Mouse (Mus musculus) stomach, embryonic 15.5 days (tissue): ENCODE data around the gene Msrb3. TPM values are rescaled to one million over a fixed set of nuclear protein-coding genes. Genes with fewer than 3 reads are reported as not detected.

Experiments
- ATAC-seq: fragments of 200-750 bp; cut with Nextera tagmentation; 2 replicates; pipeline ENCODE4 v1.8.0; 2017; ENCODE audit warnings: low read depth, moderate number of reproducible peaks, moderate TSS enrichment; ENCODE audit not compliant: insufficient read depth, low FRiP score
- H3K27ac ChIP-seq: fragments of 300-500 bp; sonication (generic); 2 replicates; pipeline ENCODE4 v1.5.1; 2015; ENCODE audit warnings: mild to moderate bottlenecking, inconsistent platforms
- H3K27me3 ChIP-seq: fragments of 300-500 bp; sonication (generic); replicated peaks from 2 replicates; pipeline ENCODE4 v1.6.1; 2015; ENCODE audit warnings: inconsistent platforms
- H3K36me3 ChIP-seq: fragments of 300-500 bp; sonication (generic); 2 replicates; pipeline ENCODE4 v1.6.1; 2015; ENCODE audit warnings: inconsistent platforms
- H3K4me1 ChIP-seq: fragments of 300-500 bp; sonication (generic); 2 replicates; pipeline ENCODE4 v1.6.1; 2015; ENCODE audit warnings: inconsistent platforms
- H3K4me2 ChIP-seq: fragments of 300-500 bp; sonication (generic); 2 replicates; pipeline ENCODE4 v1.6.1; 2015; ENCODE audit warnings: mild to moderate bottlenecking, inconsistent platforms
- H3K4me3 ChIP-seq: fragments of 300-500 bp; sonication (generic); replicated peaks from 2 replicates; pipeline ENCODE4 v1.5.1; 2015; ENCODE audit warnings: inconsistent platforms
- H3K9ac ChIP-seq: fragments of 300-500 bp; sonication (generic); 2 replicates; pipeline ENCODE4 v1.6.1; 2015; ENCODE audit warnings: inconsistent platforms
- H3K9me3 ChIP-seq: fragments of 300-500 bp; sonication (generic); 2 replicates; pipeline ENCODE4 v1.6.1; 2016; ENCODE audit warnings: inconsistent platforms
- WGBS: fragments of 180-500 bp; shearing (Covaris S2); methylation state at CpG from one replicate; pipeline ENCODE4 v1.1.7; 2015; 5-methylcytosine and 5-hydroxymethylcytosine counted together
- polyA plus RNA-seq: library from polyadenylated mRNA; unstranded; fragments of >200 nt; fragmentation: Nextera tagmentation; extraction: Ambion mirVana; gene quantifications from 2 replicates; pipeline ENCODE4 v1.2.1, GENCODE M21; 2015

The Msrb3 gene
- polyA plus RNA-seq, 1 experiment from 2014 or later = 18.2 TPM

- Histone ChIP-seq H3K36me3 (no peaks in the 10 kb centered on the region), H3K9me3 (no peaks in the 10 kb centered on the region), H3K27me3 (no peaks in the 10 kb centered on the region), H3K9ac (no peak overlapping the region), H3K27ac (no peak overlapping the region), H3K4me2 (no peak overlapping the region), H3K4me3 (no peak overlapping the region), H3K4me1 (peaks cover 14% of the 10 kb centered on the region)
- ATAC-seq = no peak
- WGBS = 80% methylated on average over 10 of the region's 10 CpGs
Measured at GRCm38 (mm10) chr10:120854329-120854728, 44.6 kb downstream of the Msrb3 start.

- no peak overlapping the region for H3K4me2 ChIP-seq
- ATAC-seq = no peak
- no peak overlapping the region for H3K27ac ChIP-seq
- WGBS = 76% methylated on average over 9 of the region's 9 CpGs
- no peaks in the 10 kb centered on the region for H3K27me3 ChIP-seq
- peaks cover 14% of the 10 kb centered on the region for H3K4me1 ChIP-seq
- no peaks in the 10 kb centered on the region for H3K36me3 ChIP-seq
- no peak overlapping the region for H3K9ac ChIP-seq
- no peak overlapping the region for H3K4me3 ChIP-seq
- no peaks in the 10 kb centered on the region for H3K9me3 ChIP-seq
Measured at GRCm38 (mm10) chr10:120853816-120854215, 45.1 kb downstream of the Msrb3 start.

GRCm38 (mm10) chr10:120851196-120851781, 47.6 kb downstream of the Msrb3 start:
- no peak for ATAC-seq
- Histone ChIP-seq H3K27ac (peak overlapping the region; percentile 6; the same call in 1 of the 2 replicates), H3K4me1 (peaks cover 14% of the 10 kb centered on the region), H3K36me3 (0 out of 2 replicates have a peak, but pooled peaks cover 3% of the 10 kb centered on the region), H3K4me2 (no peak overlapping the region), H3K4me3 (no peak overlapping the region), H3K9ac (no peak overlapping the region), H3K27me3 (no peaks in the 10 kb centered on the region), H3K9me3 (no peaks in the 10 kb centered on the region)
- 66% methylated on average over 9 of the region's 9 CpGs for WGBS

- H3K27ac ChIP-seq = no peak overlapping the region; the same call in 1 of the 2 replicates
Measured at GRCm38 (mm10) chr10:120850391-120851195, 48.3 kb downstream of the Msrb3 start.

GRCm38 (mm10) chr10:120848677-120849076, 50.2 kb downstream of the Msrb3 start:
- H3K4me1 ChIP-seq = peaks cover 14% of the 10 kb centered on the region
- H3K27ac ChIP-seq = no peak overlapping the region
- WGBS = 64% methylated on average over 7 of the region's 7 CpGs
- H3K36me3 ChIP-seq = 0 out of 2 replicates have a peak, but pooled peaks cover 3% of the 10 kb centered on the region
- ATAC-seq = no peak
- no peak overlapping the region for H3K4me2 ChIP-seq
- H3K9ac ChIP-seq = no peak overlapping the region
- no peak overlapping the region for H3K4me3 ChIP-seq
- no peaks in the 10 kb centered on the region for H3K9me3 ChIP-seq
- H3K27me3 ChIP-seq = no peaks in the 10 kb centered on the region

More at GRCm38 (mm10) chr10:120850391-120851195, 48.3 kb downstream of the Msrb3 start:
- no peaks in the 10 kb centered on the region for H3K9me3 ChIP-seq
- H3K4me3 ChIP-seq = no peak overlapping the region
- H3K9ac ChIP-seq = no peak overlapping the region
- no peak for ATAC-seq
- H3K36me3 ChIP-seq = 0 out of 2 replicates have a peak, but pooled peaks cover 3% of the 10 kb centered on the region
- WGBS = 56% methylated on average over 24 of the region's 24 CpGs
- H3K27me3 ChIP-seq = no peaks in the 10 kb centered on the region
- peaks cover 14% of the 10 kb centered on the region for H3K4me1 ChIP-seq
- H3K4me2 ChIP-seq = peak overlapping the region; percentile 24; the same call in 1 of the 2 replicates

- no peak overlapping the region for H3K4me3 ChIP-seq
- H3K4me1 ChIP-seq = peaks cover 14% of the 10 kb centered on the region
- no peak overlapping the region for H3K9ac ChIP-seq
- no peak overlapping the region for H3K27ac ChIP-seq
- no peaks in the 10 kb centered on the region for H3K9me3 ChIP-seq
- 0 out of 2 replicates have a peak, but pooled peaks cover 3% of the 10 kb centered on the region for H3K36me3 ChIP-seq
- H3K4me2 ChIP-seq = no peak overlapping the region
- no peak for ATAC-seq
- WGBS = 78% methylated on average over 4 of the region's 4 CpGs
- no peaks in the 10 kb centered on the region for H3K27me3 ChIP-seq
Measured at GRCm38 (mm10) chr10:120847785-120848184, 51.1 kb downstream of the Msrb3 start.

GRCm38 (mm10) chr10:120839966-120840365, 58.9 kb downstream of the Msrb3 start:
- Histone ChIP-seq H3K4me2 (no peak overlapping the region), H3K4me3 (no peak overlapping the region), H3K9ac (no peak overlapping the region), H3K27ac (no peak overlapping the region), H3K36me3 (no peaks in the 10 kb centered on the region), H3K9me3 (no peaks in the 10 kb centered on the region), H3K27me3 (no peaks in the 10 kb centered on the region), H3K4me1 (no peaks in the 10 kb centered on the region)
- ATAC-seq = no peak
- 71% methylated on average over 7 of the region's 7 CpGs for WGBS

- no peak for ATAC-seq
- WGBS = 92% methylated on average over 1 of the region's 1 CpGs
Measured at GRCm38 (mm10) chr10:120834531-120834930, 64.4 kb downstream of the Msrb3 start.

GRCm38 (mm10) chr10:120833836-120834235, 65.1 kb downstream of the Msrb3 start:
- H3K9ac ChIP-seq = no peak overlapping the region
- ATAC-seq = no peak
- H3K4me1 ChIP-seq = no peaks in the 10 kb centered on the region
- no peaks in the 10 kb centered on the region for H3K36me3 ChIP-seq
- no peak overlapping the region for H3K4me2 ChIP-seq
- H3K27me3 ChIP-seq = no peaks in the 10 kb centered on the region
- no peaks in the 10 kb centered on the region for H3K9me3 ChIP-seq
- H3K27ac ChIP-seq = no peak overlapping the region
- H3K4me3 ChIP-seq = no peak overlapping the region

More at GRCm38 (mm10) chr10:120834531-120834930, 64.4 kb downstream of the Msrb3 start:
- H3K4me1 ChIP-seq = no peaks in the 10 kb centered on the region
- no peak overlapping the region for H3K9ac ChIP-seq
- no peak overlapping the region for H3K27ac ChIP-seq
- no peaks in the 10 kb centered on the region for H3K27me3 ChIP-seq
- no peaks in the 10 kb centered on the region for H3K36me3 ChIP-seq
- H3K4me3 ChIP-seq = no peak overlapping the region
- no peaks in the 10 kb centered on the region for H3K9me3 ChIP-seq
- H3K4me2 ChIP-seq = no peak overlapping the region

- Histone ChIP-seq H3K9ac (no peak overlapping the region), H3K36me3 (no peaks in the 10 kb centered on the region), H3K27ac (no peak overlapping the region), H3K4me2 (no peak overlapping the region), H3K27me3 (no peaks in the 10 kb centered on the region), H3K9me3 (no peaks in the 10 kb centered on the region), H3K4me1 (no peaks in the 10 kb centered on the region; the same call in 1 of the 2 replicates), H3K4me3 (no peak overlapping the region)
- 76% methylated on average over 12 of the region's 12 CpGs for WGBS
- ATAC-seq = no peak
Measured at GRCm38 (mm10) chr10:120827761-120828160, 71.1 kb downstream of the Msrb3 start.

- Histone ChIP-seq H3K9ac (no peak overlapping the region), H3K9me3 (no peaks in the 10 kb centered on the region), H3K27ac (no peak overlapping the region), H3K27me3 (no peaks in the 10 kb centered on the region), H3K4me1 (peaks cover 2% of the 10 kb centered on the region; the same call in 1 of the 2 replicates), H3K4me2 (no peak overlapping the region), H3K4me3 (no peak overlapping the region), H3K36me3 (no peaks in the 10 kb centered on the region)
- WGBS = 75% methylated on average over 27 of the region's 27 CpGs
- no peak for ATAC-seq
Measured at GRCm38 (mm10) chr10:120826795-120827669, 71.9 kb downstream of the Msrb3 start.
